Mouse (Mus musculus): ENCODE results near the gene Brd7.

The Brd7 gene

DNA sequence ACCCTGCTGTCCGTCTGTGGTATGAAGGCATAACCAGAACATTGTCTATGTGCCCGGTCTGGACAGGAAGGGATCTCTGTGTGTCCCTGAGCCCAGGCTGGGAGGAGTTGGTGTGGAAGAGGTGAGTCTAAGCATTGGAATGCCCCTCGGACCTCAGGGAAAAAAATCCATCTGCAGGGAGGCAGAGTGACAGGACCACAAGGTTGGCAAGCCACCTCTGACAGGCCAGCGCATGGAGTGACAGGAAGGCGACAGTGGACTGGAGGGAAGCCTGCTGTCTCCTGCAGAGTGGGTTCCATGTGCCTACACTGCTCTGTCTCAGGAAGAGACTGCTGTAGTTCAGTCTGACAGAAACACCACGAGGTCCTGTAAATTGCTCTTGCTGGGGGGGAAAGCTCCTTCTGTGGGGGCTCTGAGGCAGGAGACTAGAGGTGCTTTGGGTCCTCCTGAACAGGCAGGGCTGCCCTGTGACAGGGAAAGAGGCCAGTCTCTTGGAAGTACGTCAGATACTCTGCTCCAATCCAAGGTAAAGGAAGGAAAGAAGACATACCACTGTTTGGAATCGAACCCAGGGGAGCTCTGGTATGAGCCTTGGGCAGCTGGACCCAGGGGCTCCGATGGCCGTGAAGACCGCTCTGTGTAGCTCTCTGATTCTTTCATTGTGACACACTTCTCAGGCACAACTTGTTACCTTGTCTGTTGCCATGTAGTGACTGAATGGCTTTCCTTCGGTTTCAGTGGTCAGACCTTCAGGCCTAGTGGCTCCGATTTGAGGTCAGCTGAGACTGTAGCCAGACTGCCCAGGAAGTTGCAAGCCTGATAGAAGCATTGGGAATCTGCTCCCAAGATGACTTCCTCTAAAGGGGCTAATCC, 78.5 kb downstream of the Brd7 start:
- CTCF ChIA-PET: interaction anchor here (1.4 kb wide), 1 partner anchor 16 kb away, joined by 3 read pairs; no protein-coding TSS in a partner anchor

- CTCF ChIA-PET: interaction anchor here (0.6 to 0.8 kb wide), 3 partner anchors 10 to 259 kb away, joined by 3 read pairs; partner anchors contain the start of gene Adcy7
Measured at GRCm38 (mm10) chr8:88282684-88283083, 79.3 kb downstream of the Brd7 start.

Data from spleen, embryonic (tissue).